Mouse (Mus musculus) small intestine, adult 10 weeks (tissue): Measurements from ENCODE around the gene Rpl36al. TPM values are rescaled to one million over a fixed set of nuclear protein-coding genes. Genes with fewer than 3 reads are reported as not detected.

ENCODE experiments used
- polyA plus RNA-seq: library from polyadenylated mRNA; stranded (reverse); fragments of 350-450 nt; fragmentation: Illumina TruSeq; extraction: RNeasy Lipid Tissue Mini Kit (QIAGEN cat#74804); gene quantifications from one replicate; pipeline ENCODE4 v1.2.3, GENCODE M21; 2014; ENCODE audit warnings: low replicate concordance

Rpl36al gene
- 92.1 TPM for polyA plus RNA-seq

DNA sequence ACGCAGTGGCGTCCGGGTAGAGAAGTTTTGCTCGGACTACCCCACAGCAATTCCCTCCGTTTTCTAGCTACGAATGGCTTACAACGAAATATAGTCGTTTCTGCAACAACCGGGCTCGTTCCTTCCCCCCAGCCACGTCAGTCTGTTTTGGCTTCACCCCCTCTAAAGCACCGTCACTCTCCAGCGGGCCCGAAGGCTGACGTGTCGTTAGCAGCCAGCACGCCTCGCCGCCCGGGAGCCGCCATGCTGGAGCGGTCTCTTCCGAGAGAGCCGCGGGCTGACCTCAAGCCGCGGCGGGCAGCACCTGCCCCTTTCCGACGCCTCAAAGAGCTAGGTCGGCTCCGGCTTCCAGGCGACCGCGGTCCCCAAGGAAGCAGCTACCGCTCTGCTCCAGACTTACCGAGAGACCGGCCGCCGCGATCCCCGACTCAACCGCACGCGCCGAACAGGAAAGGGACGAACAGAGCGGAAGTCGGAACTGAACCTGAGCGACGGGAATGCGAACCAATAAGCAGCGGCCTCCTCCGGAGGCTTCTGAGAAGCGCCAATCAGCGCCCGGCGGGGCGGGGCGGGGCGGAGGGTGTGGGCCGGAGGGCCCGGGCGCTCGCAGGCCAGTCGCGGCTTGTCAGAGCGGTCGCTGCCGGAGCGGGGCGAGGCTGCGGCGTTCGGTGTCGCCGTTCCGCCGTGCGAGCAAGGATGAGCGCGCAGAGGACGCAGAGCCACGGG, at the start of gene Rpl36al, which contains the start of gene Mgat2:
Gene Rpl36al, minus strand, starts transcription at position 501 of the 726 bp plus-strand sequence.
Gene Mgat2, plus strand, starts transcription at position 575 of the 726 bp plus-strand sequence.

DNA sequence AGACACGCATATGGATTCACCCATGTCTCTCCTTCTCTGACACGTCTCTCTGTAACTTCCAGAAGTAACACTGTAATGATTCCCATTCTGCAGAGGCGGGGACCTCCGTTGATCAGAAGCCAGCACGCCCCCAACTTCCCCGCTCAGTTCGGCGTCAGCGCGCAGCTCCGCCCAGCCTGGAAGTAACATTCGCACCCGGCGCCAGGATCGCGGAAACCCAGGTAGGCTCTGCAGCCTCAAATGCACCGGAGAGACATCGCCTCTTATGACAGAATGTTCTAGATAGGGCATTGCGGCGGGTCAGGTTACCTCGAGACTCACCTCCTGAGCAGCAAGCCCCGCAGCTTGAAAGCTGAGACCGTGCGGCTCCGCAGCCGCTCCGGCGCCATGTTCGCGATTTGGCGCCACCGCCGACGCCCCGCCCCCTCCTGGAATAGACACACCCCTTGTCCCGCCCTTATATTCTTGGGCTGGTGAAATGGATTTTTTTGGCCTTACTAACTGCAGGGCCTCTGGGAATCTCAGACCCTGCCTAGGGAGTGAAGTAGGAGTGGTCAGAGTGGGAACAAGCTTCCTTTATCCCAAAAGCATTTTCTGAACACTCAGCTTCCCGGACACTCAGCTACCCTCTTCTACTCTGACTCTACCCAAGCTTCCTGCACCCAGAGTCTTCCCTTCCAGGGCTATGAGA, 44.0 kb upstream of the Rpl36al start, which contains the start of gene Pole2:
Gene Pole2, minus strand, starts transcription at position 420 of the 691 bp plus-strand sequence.

DNA sequence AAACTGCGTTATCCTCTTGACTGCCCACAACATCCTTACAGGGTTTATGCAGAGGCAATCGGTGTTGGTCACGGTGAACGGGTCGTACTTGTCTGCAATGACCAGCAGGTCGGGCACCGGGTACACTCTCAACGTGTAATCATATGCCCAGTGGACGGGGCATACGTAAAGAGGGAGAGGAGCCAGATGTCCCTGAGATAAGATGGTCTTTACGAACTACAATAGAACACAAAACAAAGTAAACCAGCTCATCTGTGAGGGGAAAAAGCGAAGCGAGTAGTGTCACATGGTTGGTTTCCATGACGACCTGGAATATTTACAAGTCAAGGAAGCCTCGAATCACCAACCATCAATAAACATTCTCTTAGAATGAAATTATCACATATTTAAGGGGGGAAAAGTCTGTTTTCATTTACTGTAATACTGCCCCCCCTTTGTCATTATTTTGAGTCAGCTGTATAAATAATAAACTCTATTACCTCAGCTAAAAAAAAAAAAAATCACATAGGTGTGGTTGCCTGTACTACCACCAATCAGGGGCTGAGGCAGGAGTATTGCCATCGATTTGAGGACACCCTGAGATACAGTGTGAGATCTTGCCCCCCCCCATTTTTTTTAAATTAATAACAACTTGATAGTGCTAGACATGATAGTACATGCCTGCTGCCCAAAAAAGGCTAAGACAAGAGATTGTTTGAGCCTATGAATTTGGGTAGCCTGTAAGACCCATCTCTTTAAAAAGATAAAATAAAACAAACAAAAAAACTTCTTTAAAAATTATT, 20.4 kb upstream of the Rpl36al start, which contains the start of gene Gm49384:
Gene Gm49384, minus strand, starts transcription at position 216 of the 782 bp plus-strand sequence.

DNA sequence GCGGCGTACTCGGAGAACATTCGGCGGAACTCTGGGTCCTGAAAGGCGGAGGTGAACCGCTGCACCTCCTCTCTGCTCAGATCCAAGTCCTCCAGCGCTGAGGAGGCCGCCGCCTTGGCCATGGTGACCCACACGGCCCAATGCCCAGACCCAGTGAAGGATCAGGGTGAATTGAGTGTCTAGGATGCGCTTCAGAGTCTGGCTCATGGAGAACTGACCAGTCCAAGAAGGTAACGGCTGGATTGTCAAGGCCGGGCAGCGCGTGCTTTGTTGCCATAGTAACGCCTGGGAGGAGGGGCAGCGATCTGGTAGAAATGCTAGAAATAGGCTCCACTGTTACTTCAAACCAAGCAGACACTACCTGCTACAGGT, 14.3 kb upstream of the Rpl36al start, which contains the start of gene Dnaaf2:
Gene Dnaaf2, minus strand, starts transcription at position 266 of the 372 bp plus-strand sequence.

DNA sequence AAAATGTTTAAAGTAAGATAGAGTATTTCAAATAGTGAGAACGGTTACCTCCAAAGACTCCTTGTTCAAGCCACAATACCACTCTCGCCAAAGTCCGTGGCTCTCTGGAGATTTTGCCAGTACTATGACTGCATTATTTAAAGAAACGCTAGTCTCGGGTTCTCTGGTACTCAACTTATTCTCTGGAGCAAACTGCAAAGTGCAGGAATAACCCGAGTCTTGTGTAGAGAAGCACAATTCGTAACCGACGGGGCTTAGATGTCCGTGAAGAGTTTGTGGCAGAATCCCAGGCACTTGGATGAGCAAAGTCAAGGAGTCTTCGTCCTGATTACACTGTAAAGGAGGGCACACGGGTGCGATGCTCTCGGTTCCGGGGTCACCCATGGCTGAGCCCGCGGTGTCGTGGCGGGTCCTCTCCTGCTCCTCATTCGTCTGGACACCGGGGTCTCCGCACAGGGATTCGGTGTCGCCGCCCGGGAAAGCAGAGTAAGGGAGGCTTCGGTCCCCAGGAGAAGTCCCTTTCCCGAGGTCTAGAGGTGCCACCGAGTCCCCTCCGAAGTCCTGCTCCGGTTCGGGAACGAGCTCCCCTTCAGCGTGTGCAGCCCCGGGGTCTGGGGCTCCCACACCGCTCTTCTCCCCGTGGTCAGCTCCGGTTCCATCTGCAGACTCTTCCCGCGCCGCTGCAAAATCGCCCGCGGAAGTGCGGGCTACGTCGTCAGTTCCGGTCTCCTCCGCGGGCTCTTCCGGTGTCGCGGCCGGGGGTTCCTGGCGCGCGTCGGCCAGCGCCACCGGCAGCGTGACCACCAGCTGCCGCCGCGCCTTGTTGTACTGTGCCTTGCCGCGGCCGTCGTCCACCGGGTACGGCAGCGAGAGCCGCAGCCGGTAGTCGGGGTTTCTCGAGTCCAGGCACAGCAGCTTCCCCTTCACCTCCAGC, 12.8 kb upstream of the Rpl36al start, which contains the start of gene Gm49383:
Gene Gm49383, minus strand, starts transcription at position 661 of the 934 bp plus-strand sequence.

DNA sequence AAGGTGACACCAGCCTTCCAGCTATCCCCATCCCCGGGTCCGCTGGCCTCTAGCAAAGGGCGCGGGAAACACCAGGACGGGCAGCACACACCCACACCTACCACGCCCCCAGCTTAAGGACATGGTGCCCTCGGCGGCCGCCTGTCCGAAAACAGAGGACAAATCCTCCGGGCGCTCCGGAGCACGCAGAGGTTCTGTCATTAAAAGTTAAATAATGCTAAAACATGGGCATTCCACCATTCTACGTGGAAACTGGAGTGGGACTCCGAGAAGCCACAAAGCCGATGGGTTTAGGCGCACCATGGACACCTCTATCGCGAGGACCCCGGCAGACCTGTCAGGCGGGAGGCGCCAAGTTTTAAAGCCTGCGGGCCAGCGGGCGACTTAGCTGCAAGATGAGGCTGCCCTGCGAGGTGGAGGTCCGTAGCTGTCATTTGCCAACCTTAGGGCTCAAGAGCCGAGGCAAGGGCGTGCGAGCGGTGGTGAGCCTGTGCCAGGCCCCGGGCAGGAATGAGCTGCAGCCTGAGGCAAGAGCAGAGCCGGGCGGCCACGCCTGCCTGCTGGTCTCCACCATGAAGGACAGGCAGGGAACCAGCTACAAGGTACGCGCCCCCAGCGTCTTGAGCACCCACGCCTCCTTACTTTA, 15.3 kb downstream of the Rpl36al start, which contains the start of gene Lrr1:
Gene Lrr1, plus strand, starts transcription at position 354 of the 646 bp plus-strand sequence.

DNA sequence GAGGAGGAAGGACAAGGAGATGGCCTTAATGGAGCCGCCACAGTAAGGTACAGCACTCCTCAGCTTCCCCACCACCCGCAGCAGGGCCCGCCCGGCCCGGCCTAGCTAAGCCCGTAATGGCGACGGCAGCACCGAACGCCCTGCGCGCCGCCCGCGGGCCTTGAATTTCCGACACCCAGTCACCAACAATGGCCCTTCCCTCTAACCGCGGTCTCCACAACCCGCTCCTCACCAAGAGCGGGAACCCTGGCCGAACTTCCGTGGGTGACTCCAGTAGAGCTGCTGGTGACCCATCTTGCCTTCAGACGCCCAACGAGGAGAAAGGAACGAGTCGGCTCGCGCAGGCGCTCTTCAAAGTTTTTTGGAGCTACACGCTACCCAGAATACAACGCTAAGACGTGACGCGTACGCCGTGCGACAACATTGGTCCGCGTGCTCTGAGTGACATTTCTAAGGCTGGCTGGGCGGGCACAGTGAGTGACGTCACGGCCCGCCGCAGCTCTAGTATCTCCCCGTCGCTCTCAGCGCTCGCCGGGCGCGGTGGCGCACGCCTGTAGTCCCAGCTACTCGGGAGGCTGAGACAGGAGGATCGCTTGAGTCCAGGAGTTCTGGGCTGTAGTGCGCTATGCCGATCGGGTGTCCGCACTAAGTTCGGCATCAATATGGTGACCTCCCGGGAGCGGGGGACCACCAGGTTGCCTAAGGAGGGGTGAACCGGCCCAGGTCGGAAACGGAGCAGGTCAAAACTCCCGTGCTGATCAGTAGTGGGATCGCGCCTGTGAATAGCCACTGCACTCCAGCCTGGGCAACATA, 24.9 kb downstream of the Rpl36al start, which contains the start of gene Rps29:
Gene Rps29, minus strand, starts transcription at position 422 of the 813 bp plus-strand sequence.

Other genes starting within 250 kb of the Rpl36al start
- 40.1 TPM for gene Rps29, start 24.9 kb downstream of the Rpl36al start, polyA plus RNA-seq
- 5.9 TPM for gene Lrr1, start 15.3 kb downstream of the Rpl36al start, polyA plus RNA-seq
- gene Mgat2, start 74 bp upstream of the Rpl36al start, polyA plus RNA-seq = 172 TPM
- 2.0 TPM for gene Gm49383, start 13.0 kb upstream of the Rpl36al start, polyA plus RNA-seq
- gene Dnaaf2, start 14.3 kb upstream of the Rpl36al start, polyA plus RNA-seq = 1.4 TPM
- 13.1 TPM for gene Gm49384, start 20.2 kb upstream of the Rpl36al start, polyA plus RNA-seq
- gene Pole2, start 44.1 kb upstream of the Rpl36al start, polyA plus RNA-seq = 7.4 TPM
- gene Klhdc1, start 57.1 kb upstream of the Rpl36al start, polyA plus RNA-seq = 3.2 TPM
- gene Klhdc2, start 112.6 kb upstream of the Rpl36al start, polyA plus RNA-seq = 50.6 TPM
- 110 TPM for gene Nemf, start 173.1 kb upstream of the Rpl36al start, polyA plus RNA-seq
- 137 TPM for gene Arf6, start 188.1 kb upstream of the Rpl36al start, polyA plus RNA-seq
- not detected for gene Gm9887, start 188.4 kb upstream of the Rpl36al start, polyA plus RNA-seq